Mouse (Mus musculus) neural tube, embryonic 14.5 days (tissue): ENCODE measurements at regions not wholly inside any gene's neighbourhood (a gene's known extent, or its start where the extent isn't known, plus 50 kb on each side); places are given as distances from the start of the nearest gene placed in this dataset.

Experiments used
- ATAC-seq: fragments of 200-750 bp; cut with Nextera tagmentation; 2 replicates; pipeline ENCODE4 v1.8.0; 2017; ENCODE audit warnings: low read depth, mild to moderate bottlenecking, moderate TSS enrichment, moderate library complexity
- H3K27ac ChIP-seq: fragments of 300-500 bp; sonication (generic); 2 replicates; pipeline ENCODE4 v1.5.1; 2014; ENCODE audit warnings: low read depth, mild to moderate bottlenecking, control low read depth, low read length, moderate library complexity, mixed read lengths
- H3K27me3 ChIP-seq: fragments of 300-500 bp; sonication (generic); 2 replicates; pipeline ENCODE4 v1.6.1; 2014; ENCODE audit warnings: low read length; ENCODE audit not compliant: control insufficient read depth, insufficient read depth
- H3K36me3 ChIP-seq: fragments of 300-500 bp; sonication (generic); 2 replicates; pipeline ENCODE4 v1.6.1; 2014; ENCODE audit warnings: low read length, mixed read lengths; ENCODE audit not compliant: control insufficient read depth, insufficient read depth
- H3K4me1 ChIP-seq: fragments of 300-500 bp; sonication (generic); 2 replicates; pipeline ENCODE4 v1.6.1; 2014; ENCODE audit warnings: low read length; ENCODE audit not compliant: control insufficient read depth, insufficient read depth
- H3K4me2 ChIP-seq: fragments of 300-500 bp; sonication (generic); 2 replicates; pipeline ENCODE4 v1.6.1; 2014; ENCODE audit warnings: mild to moderate bottlenecking, low read depth, low read length, control low read depth
- H3K4me3 ChIP-seq: fragments of 300-500 bp; sonication (generic); 2 replicates; pipeline ENCODE4 v1.5.1; 2014; ENCODE audit warnings: low read depth, low read length, control low read depth, mixed read lengths
- H3K9ac ChIP-seq: fragments of 300-500 bp; sonication (generic); replicated peaks from 2 replicates; pipeline ENCODE4 v1.6.1; 2014; ENCODE audit warnings: low read depth, mild to moderate bottlenecking, control low read depth, low read length, mixed read lengths
- H3K9me3 ChIP-seq: fragments of 300-500 bp; sonication (generic); 2 replicates; pipeline ENCODE4 v1.6.1; 2016; ENCODE audit warnings: low read length; ENCODE audit not compliant: control insufficient read depth
- WGBS: fragments of 180-500 bp; shearing (Covaris S2); extraction: QIAGEN DNeasy Blood & Tissue Kit; methylation state at CpG from one replicate; pipeline ENCODE4 v1.1.7; 2014; 5-methylcytosine and 5-hydroxymethylcytosine counted together

DNA sequence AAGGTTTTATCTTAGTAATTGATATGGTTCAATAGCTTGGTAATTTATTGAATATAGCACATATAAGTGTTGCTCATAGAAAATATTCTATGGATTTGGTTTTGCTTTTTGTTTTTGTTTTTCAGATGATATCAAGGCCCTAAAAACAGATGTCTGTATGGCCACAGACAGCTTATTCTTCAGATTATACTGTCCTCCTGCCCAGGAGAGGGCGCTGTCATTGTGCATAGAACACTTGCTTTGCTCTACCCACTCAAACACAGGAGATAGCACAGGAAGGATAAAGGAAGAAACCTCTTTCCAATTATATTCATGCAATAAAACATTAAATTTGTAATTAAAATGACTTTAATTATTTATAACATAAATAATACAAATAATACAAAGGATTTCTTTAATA, 115.4 kb upstream of the Ndst3 start:
- no peaks in the 10 kb centered on the region for H3K9me3 ChIP-seq
- no peak overlapping the region for H3K4me2 ChIP-seq
- no peaks in the 10 kb centered on the region for H3K36me3 ChIP-seq
- ATAC-seq = no peak
- no peaks in the 10 kb centered on the region for H3K27me3 ChIP-seq
- H3K4me3 ChIP-seq = no peak overlapping the region
- H3K4me1 ChIP-seq = no peaks in the 10 kb centered on the region
- H3K9ac ChIP-seq = no peak overlapping the region
- WGBS = 95% methylated on average over 1 of the region's 1 CpGs
- no peak overlapping the region for H3K27ac ChIP-seq

DNA sequence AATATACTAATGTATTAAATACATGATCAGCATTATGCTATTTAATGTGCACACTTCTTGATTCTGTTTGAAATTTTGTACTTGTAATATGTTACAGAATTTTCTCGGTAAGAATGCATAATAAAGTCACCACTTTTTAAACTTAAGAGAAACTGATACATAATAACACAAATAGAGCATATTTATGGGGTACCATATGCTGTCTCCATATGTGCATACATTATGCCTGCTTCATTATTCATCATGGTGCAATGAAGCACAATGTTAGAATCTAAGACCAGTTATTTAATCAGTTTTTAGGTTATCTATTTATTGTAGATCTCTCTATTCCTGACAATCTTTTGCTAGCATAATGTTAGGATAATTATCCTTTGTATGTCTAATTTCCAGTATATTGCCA, 115.9 kb upstream of the Ndst3 start:
- Histone ChIP-seq H3K9ac (no peak overlapping the region), H3K27me3 (no peaks in the 10 kb centered on the region), H3K27ac (no peak overlapping the region), H3K4me3 (no peak overlapping the region), H3K4me2 (no peak overlapping the region), H3K4me1 (no peaks in the 10 kb centered on the region), H3K36me3 (no peaks in the 10 kb centered on the region), H3K9me3 (no peaks in the 10 kb centered on the region)
- WGBS = 72% methylated on average over 1 of the region's 1 CpGs
- no peak for ATAC-seq

DNA sequence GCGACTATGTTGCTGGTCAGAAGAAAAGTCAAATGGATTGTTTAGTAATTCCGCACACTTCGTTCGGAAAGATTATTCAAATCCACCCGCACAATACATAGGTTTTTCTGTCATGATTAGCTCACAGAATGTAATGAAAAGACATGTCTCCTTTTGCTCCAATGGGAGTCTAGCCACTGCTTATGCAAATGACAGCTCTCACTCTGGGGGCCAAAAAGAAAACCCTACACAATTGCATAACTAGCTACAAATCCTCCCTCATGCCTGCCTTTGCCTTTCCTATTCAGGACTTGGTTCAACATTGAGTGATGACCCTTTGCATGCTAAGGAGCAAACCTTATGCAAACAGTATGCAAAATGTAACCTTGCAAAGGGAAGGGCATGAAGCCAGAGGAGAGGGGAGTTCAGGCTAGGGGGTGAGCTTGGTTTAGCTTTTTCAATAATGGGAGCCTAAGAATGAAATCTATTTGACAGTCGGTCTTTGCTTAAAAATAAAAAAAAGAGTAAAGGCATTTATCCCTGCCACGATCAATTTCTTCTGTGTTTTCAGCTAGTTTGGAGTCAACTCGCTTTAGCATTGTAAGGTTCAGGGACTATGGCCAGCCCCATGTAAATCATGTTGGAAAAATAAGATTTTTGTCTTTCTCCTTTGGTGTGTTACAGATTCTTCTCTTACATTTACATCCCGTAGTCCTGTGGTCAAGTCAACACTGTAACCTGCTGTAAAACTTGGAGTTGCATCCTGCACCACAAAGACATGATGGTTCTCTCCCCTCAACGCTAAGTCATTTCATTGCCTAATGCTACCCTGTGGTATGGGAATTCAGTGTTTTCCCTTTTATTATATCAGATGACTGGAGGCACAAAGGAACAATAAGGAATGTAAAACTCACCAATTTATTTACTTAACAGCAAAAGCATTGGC, 119.6 kb upstream of the Ndst3 start:
- WGBS = 54% methylated on average over 10 of the region's 10 CpGs
- H3K9me3 ChIP-seq = no peaks in the 10 kb centered on the region
- no peak overlapping the region for H3K4me3 ChIP-seq
- ATAC-seq = peak; percentile 46; the same call in 1 of the 2 replicates
- H3K4me1 ChIP-seq = no peaks in the 10 kb centered on the region
- H3K9ac ChIP-seq = no peak overlapping the region
- H3K4me2 ChIP-seq = no peak overlapping the region
- H3K27me3 ChIP-seq = no peaks in the 10 kb centered on the region
- H3K36me3 ChIP-seq = no peaks in the 10 kb centered on the region
- H3K27ac ChIP-seq = no peak overlapping the region

DNA sequence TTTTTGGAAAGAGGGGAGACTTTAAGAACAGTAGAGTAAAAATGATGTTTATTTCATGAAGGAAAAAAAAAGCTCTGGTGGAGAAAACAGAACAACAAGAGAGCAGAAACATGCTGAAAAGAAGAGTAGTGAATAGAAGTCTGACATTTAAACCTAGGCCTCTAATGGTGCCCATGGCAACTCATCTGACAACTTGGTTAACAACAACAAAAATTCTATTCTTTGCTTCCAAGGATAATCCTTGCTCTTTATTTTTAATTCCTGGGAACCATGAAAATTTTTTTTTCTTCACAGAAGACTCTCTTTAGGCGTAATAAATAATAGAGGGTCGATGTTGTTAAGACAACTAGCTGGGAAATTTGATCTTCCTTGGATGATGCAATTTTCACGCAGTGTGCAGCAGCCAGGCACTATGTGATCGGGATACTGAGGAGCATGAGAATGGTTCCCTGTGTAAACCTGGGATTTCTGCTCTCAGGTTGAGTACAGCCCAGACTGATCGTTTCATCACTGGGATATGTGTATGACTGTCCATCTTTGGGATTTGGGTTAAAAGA, 120.4 kb upstream of the Ndst3 start:
- H3K9me3 ChIP-seq = no peaks in the 10 kb centered on the region
- no peak overlapping the region for H3K4me3 ChIP-seq
- no peaks in the 10 kb centered on the region for H3K27me3 ChIP-seq
- H3K9ac ChIP-seq = no peak overlapping the region
- no peak overlapping the region for H3K27ac ChIP-seq
- no peaks in the 10 kb centered on the region for H3K4me1 ChIP-seq
- ATAC-seq = peak; percentile 69; the same call in 1 of the 2 replicates
- no peaks in the 10 kb centered on the region for H3K36me3 ChIP-seq
- WGBS = 33% methylated on average over 5 of the region's 5 CpGs
- no peak overlapping the region for H3K4me2 ChIP-seq

DNA sequence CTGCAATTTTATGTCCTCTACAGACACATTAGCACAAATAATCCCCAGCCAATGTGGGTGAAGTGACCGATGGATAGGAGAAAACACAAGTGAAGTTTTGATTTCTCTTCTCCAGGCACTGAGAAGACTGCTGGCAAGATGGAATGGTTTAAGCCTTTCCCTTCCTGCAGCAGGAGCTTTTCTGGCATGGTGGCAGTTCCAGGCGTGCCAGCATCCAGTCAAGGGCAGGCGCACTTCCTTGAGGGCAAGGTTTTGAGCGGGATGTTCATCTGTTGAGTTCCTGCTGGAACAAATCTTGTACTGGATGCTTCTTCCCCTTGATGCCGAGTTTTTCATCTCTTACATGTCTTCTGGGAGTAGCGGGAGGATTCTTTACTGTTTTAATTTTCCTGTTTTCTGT, 138.1 kb upstream of the Ndst3 start:
- ATAC-seq = no peak
- H3K9ac ChIP-seq = no peak overlapping the region
- H3K36me3 ChIP-seq = no peaks in the 10 kb centered on the region
- no peak overlapping the region for H3K27ac ChIP-seq
- H3K27me3 ChIP-seq = no peaks in the 10 kb centered on the region
- no peak overlapping the region for H3K4me3 ChIP-seq
- no peaks in the 10 kb centered on the region for H3K4me1 ChIP-seq
- 81% methylated on average over 6 of the region's 6 CpGs for WGBS
- H3K4me2 ChIP-seq = no peak overlapping the region
- no peaks in the 10 kb centered on the region for H3K9me3 ChIP-seq

DNA sequence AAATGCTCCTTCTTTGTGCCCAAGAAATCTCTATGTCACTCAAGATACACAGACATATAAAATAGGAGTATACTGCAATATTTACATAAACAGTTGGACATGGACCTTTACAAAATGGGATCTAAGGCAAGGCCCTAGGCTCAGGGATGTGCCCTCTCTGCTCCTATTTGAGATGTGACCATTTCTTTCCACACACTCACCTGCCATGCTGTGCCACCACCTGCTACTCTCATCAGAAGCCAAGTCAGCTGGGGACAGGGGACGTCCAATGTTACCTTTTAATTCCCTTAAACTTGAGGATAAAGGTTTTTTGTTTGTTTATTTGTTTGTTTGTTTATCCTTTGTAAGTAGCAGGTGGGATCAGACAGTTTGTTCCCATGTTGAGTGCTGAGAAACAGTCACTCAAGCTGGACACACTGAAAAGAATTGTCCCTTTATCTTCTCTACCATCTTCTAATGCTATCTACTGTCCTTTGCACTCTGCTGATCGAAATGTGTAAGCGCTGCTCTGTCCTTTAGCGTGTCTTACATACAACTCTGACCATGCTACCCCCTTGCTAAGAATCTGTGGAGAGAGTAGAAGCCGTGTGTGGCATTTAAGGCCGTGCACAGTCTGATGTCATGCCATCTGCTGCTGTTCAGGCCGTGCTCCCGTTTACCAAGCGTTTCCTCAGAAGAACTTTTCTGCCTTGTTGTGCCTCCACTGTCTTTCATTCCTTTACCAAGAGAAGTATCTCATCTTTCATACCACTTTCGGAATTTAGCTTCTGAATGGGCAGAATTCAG, 147.9 kb upstream of the Ndst3 start:
- Histone ChIP-seq H3K9ac (no peak overlapping the region), H3K4me3 (no peak overlapping the region), H3K4me1 (no peaks in the 10 kb centered on the region), H3K9me3 (no peaks in the 10 kb centered on the region), H3K36me3 (no peaks in the 10 kb centered on the region), H3K27ac (no peak overlapping the region), H3K27me3 (no peaks in the 10 kb centered on the region), H3K4me2 (no peak overlapping the region)
- whole genome bisulfite sequencing = 88% methylated on average over 10 of the region's 10 CpGs
- no peak for ATAC-seq

DNA sequence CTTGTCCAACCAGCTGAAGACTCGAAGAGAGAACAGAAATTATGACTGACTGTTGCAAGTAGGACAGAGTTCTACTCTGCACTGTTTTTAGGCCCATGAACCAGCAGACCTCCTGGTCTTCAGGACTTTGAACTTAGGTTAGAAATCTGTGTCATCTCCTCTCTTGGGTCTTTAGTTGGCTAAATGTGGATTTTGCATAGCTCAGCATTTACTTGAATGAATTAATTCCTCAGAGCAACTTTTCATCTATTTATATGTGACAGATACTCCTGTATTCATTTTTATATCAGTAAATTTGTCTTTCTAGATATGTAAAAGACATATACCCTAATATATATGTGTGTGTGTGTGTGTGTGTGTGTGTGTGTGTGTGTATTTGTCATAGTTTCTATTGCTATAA, 155.9 kb upstream of the Ndst3 start:
- Histone ChIP-seq H3K9ac (no peak overlapping the region), H3K4me3 (no peak overlapping the region), H3K4me2 (no peak overlapping the region), H3K27ac (no peak overlapping the region), H3K36me3 (no peaks in the 10 kb centered on the region), H3K9me3 (no peaks in the 10 kb centered on the region), H3K27me3 (no peaks in the 10 kb centered on the region), H3K4me1 (no peaks in the 10 kb centered on the region)
- no peak for ATAC-seq
- 82% methylated on average over 1 of the region's 1 CpGs for WGBS

DNA sequence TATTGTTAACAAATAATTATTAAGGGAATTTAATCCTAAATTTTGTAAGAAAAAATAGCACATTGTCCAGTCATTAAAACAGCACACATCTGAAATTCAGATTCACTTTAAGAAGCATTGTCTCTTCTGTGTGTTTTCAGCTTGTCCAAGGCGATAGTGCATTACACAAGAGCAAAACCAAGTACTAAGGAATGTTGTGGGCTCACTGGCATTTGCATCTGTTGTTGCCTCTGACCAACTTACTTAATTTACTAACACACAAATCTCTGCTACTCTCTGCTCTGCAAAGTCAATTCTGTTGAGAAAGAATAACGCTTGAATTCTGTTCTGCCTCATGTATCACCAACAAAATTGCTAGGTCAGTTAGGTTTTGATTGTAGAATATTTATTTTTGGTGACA, 158.0 kb upstream of the Ndst3 start:
- Histone ChIP-seq H3K27ac (no peak overlapping the region), H3K36me3 (no peaks in the 10 kb centered on the region), H3K9ac (no peak overlapping the region), H3K4me3 (no peak overlapping the region), H3K9me3 (no peaks in the 10 kb centered on the region), H3K4me1 (no peaks in the 10 kb centered on the region), H3K4me2 (no peak overlapping the region), H3K27me3 (no peaks in the 10 kb centered on the region)
- ATAC-seq = no peak
- WGBS = 85% methylated on average over 2 of the region's 2 CpGs

DNA sequence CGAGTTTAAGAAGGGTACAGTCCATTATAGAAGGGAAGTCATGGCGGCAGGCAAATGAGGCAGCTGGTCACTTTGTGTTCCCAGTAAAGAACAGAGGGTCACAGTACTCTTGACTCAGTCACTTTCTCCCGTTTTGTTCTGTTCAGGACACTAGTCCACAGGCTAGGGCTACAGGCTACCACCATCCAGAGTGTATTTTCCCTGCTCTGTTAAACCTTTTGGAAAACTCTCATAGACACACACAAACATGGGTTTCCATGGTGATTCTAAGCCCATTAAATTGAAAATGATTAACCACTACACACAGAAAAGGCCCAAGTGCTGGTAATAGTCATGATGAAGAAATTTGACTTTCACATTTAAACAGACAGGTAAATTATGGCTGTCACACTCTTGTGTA, 162.2 kb upstream of the Ndst3 start:
- WGBS = 73% methylated on average over 3 of the region's 3 CpGs
- no peak overlapping the region for H3K4me3 ChIP-seq
- no peaks in the 10 kb centered on the region for H3K27me3 ChIP-seq
- H3K9ac ChIP-seq = no peak overlapping the region
- no peak overlapping the region for H3K27ac ChIP-seq
- H3K9me3 ChIP-seq = no peaks in the 10 kb centered on the region
- ATAC-seq = no peak
- no peaks in the 10 kb centered on the region for H3K4me1 ChIP-seq
- H3K36me3 ChIP-seq = no peaks in the 10 kb centered on the region
- no peak overlapping the region for H3K4me2 ChIP-seq
